Mouse (Mus musculus) mesoderm, embryonic 11.5 days (tissue): ENCODE measurements at regions not wholly inside any gene's neighbourhood (a gene's known extent, or its start where the extent isn't known, plus 50 kb on each side); places are given as distances from the start of the nearest gene placed in this dataset.

Source experiments
- DNase-seq: peaks from one replicate; pipeline ENCODE4 v3.0.0-alpha.2; 2012; ENCODE audit warnings: low read depth, low spot score

GRCm38 (mm10) chr15:59138393-59139107, 249.5 kb downstream of the Gm49356 start:
- DNase-seq, result no peak

GRCm38 (mm10) chr15:59141621-59142020, 252.5 kb downstream of the Gm49356 start:
- DNase-seq, result no peak

GRCm38 (mm10) chr15:59142481-59142880, 253.4 kb downstream of the Gm49356 start:
- no peak for DNase-seq

GRCm38 (mm10) chr15:59143891-59144290, 254.8 kb downstream of the Gm49356 start:
- no peak for DNase-seq

GRCm38 (mm10) chr15:59145679-59146078, 256.6 kb downstream of the Gm49356 start:
- no peak for DNase-seq

GRCm38 (mm10) chr15:59146111-59146510, 257.0 kb downstream of the Gm49356 start:
- DNase-seq, result no peak

- no peak for DNase-seq
Measured at GRCm38 (mm10) chr15:59146586-59147085, 257.5 kb downstream of the Gm49356 start.

- no peak for DNase-seq
Measured at GRCm38 (mm10) chr15:59148531-59148930, 259.4 kb downstream of the Gm49356 start.

- DNase-seq, result no peak
Measured at GRCm38 (mm10) chr15:59151506-59151905, 262.4 kb downstream of the Gm49356 start.

- no peak for DNase-seq
Measured at GRCm38 (mm10) chr15:59152786-59153388, 263.8 kb downstream of the Gm49356 start.

GRCm38 (mm10) chr15:59153416-59154250, 264.5 kb downstream of the Gm49356 start:
- DNase-seq, result no peak

- DNase-seq, result peak; percentile 45
Measured at GRCm38 (mm10) chr15:59154407-59155288, 265.6 kb downstream of the Gm49356 start.

- no peak for DNase-seq
Measured at GRCm38 (mm10) chr15:59155289-59155623, 266.2 kb downstream of the Gm49356 start.

- DNase-seq, result no peak
Measured at GRCm38 (mm10) chr15:59156328-59156727, 267.2 kb downstream of the Gm49356 start.

- DNase-seq, result no peak
Measured at GRCm38 (mm10) chr15:59158760-59159159, 269.7 kb downstream of the Gm49356 start.

GRCm38 (mm10) chr15:59160931-59161920, 272.1 kb downstream of the Gm49356 start:
- DNase-seq, result no peak

- DNase-seq, result no peak
Measured at GRCm38 (mm10) chr15:59167937-59168659, 279.0 kb downstream of the Gm49356 start.

GRCm38 (mm10) chr15:59168660-59169170, 279.6 kb downstream of the Gm49356 start:
- DNase-seq, result no peak

- DNase-seq, result no peak
Measured at GRCm38 (mm10) chr15:59169237-59169797, 280.2 kb downstream of the Gm49356 start.
